Mouse (Mus musculus) thymus, adult 2 months (tissue): ENCODE measurements around the gene Lect2. TPM values are rescaled to one million over a fixed set of nuclear protein-coding genes. Genes with fewer than 3 reads are reported as not detected.
A peak's percentile ranks its signal among the peaks of the same experiment; 100 is the strongest.

Experiments
- DNase-seq: peaks from one replicate; pipeline ENCODE4 v3.0.0; 2021
- H3K27ac ChIP-seq: fragments of 200-500 bp; 2 replicates; pipeline ENCODE4 v1.5.1; 2012; ENCODE audit warnings: low read length, control low read depth; ENCODE audit not compliant: control insufficient read depth, insufficient read depth
- H3K27me3 ChIP-seq: fragments of 200-500 bp; 2 replicates; pipeline ENCODE4 v1.6.1; 2012; ENCODE audit warnings: mild to moderate bottlenecking, low read length, moderate library complexity, mixed read lengths; ENCODE audit not compliant: control insufficient read depth, insufficient read depth
- H3K36me3 ChIP-seq: fragments of 200-500 bp; 2 replicates; pipeline ENCODE4 v1.6.1; 2012; ENCODE audit warnings: mild to moderate bottlenecking, low read length, moderate library complexity; ENCODE audit not compliant: control insufficient read depth, insufficient read depth
- H3K4me1 ChIP-seq: fragments of 200-500 bp; replicated peaks from 2 replicates; pipeline ENCODE4 v1.6.1; 2012; ENCODE audit warnings: low read length; ENCODE audit not compliant: control insufficient read depth, insufficient read depth
- H3K4me3 ChIP-seq: fragments of 200-500 bp; 2 replicates; pipeline ENCODE4 v1.5.1; 2012; ENCODE audit warnings: mild to moderate bottlenecking, low read length, control low read depth, moderate library complexity; ENCODE audit not compliant: control insufficient read depth, insufficient read depth
- CTCF ChIP-seq: fragments of 200-500 bp; IDR thresholded peaks from 2 replicates; pipeline ENCODE4 v1.5.1; 2012; ENCODE audit warnings: mild to moderate bottlenecking, control low read depth, low read length, moderate library complexity, borderline replicate concordance; ENCODE audit not compliant: control insufficient read depth, poor library complexity, insufficient read depth; ENCODE audit errors: extremely low read depth
- POLR2A ChIP-seq: fragments of 200-500 bp; IDR thresholded peaks from 2 replicates; pipeline ENCODE4 v1.6.1; 2012; ENCODE audit warnings: mild to moderate bottlenecking, low read length, control low read depth, moderate library complexity; ENCODE audit not compliant: control insufficient read depth, poor library complexity, insufficient read depth; ENCODE audit errors: extremely low read depth
- WGBS: fragments of 180-500 bp; shearing (Covaris S2); methylation state at CpG from one replicate; pipeline ENCODE4 v1.1.7; 2018; 5-methylcytosine and 5-hydroxymethylcytosine counted together
- polyA plus RNA-seq: library from polyadenylated mRNA; depleted of rRNA; stranded (reverse); fragments of >200 nt; gene quantifications from 2 replicates; pipeline ENCODE4 v1.2.3, GENCODE M21; 2012

Gene Lect2
- polyA plus RNA-seq, 1 experiment, result not detected

GRCm38 (mm10) chr13:56522081-56522820 lies 26.1 kb downstream of the Lect2 start, which contains the start of gene Fbxl21:
Fbxl21 (plus strand) TSS chr13:56522472.
- no peaks in the 10 kb centered on the region for H3K27me3 ChIP-seq
- TF ChIP-seq CTCF, result no peak
- TF ChIP-seq POLR2A, result peak; percentile 25; the same call in 1 of the 2 replicates
- peak; percentile 90 for DNase-seq
- WGBS, result 2% methylated on average over 56 of the region's 56 CpGs
- H3K36me3 ChIP-seq, result no peaks in the 10 kb centered on the region
- peak within 1 kb of the TSS; percentile 59 for H3K4me3 ChIP-seq
- H3K4me1 ChIP-seq, result peaks cover 13% of the 10 kb centered on the region
- H3K27ac ChIP-seq, result no peak within 1 kb of the TSS

GRCm38 (mm10) chr13:56516816-56517215 lies 31.5 kb downstream of the Lect2 start:
- 67% methylated on average over 7 of the region's 7 CpGs for WGBS
- H3K27ac ChIP-seq, result no peak overlapping the region
- no peak overlapping the region for H3K4me3 ChIP-seq
- TF ChIP-seq CTCF (no peak), POLR2A (no peak)
- peaks cover 7% of the 10 kb centered on the region; the same call in 1 of the 2 replicates for H3K4me1 ChIP-seq
- no peaks in the 10 kb centered on the region for H3K36me3 ChIP-seq
- DNase-seq, result no peak
- H3K27me3 ChIP-seq, result no peaks in the 10 kb centered on the region

GRCm38 (mm10) chr13:56516311-56516710 lies 32.0 kb downstream of the Lect2 start:
- no peak overlapping the region for H3K4me3 ChIP-seq
- H3K36me3 ChIP-seq, result no peaks in the 10 kb centered on the region
- H3K4me1 ChIP-seq, result peaks cover 7% of the 10 kb centered on the region; the same call in 1 of the 2 replicates
- no peak for DNase-seq
- H3K27ac ChIP-seq, result no peak overlapping the region
- H3K27me3 ChIP-seq, result no peaks in the 10 kb centered on the region
- TF ChIP-seq CTCF (no peak), POLR2A (no peak)
- 93% methylated on average over 4 of the region's 4 CpGs for WGBS

DNA sequence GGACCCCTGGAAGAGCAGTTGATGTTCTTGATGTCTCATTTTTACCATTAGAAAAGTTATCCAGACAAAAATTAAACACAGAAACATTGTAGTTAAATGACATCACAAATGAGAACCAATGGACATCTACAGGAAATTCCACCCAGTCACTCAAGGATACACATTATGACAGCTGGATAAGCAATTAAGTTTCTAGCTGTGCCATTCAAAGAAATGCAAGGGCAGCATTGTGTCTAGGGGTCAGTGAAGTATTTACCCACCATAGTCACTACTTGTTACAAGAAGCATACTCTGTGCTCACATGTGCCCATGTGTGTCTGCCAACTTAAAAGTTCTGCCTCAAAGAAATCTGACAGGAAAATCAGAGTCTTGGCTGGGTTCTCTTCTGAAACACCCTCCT lies 34.7 kb downstream of the Lect2 start:
- Histone ChIP-seq H3K27ac (no peak overlapping the region), H3K4me3 (no peak overlapping the region), H3K4me1 (peaks cover 6% of the 10 kb centered on the region; the same call in 1 of the 2 replicates), H3K36me3 (no peaks in the 10 kb centered on the region), H3K27me3 (no peaks in the 10 kb centered on the region)
- TF ChIP-seq CTCF (no peak), POLR2A (no peak)
- no peak for DNase-seq

DNA sequence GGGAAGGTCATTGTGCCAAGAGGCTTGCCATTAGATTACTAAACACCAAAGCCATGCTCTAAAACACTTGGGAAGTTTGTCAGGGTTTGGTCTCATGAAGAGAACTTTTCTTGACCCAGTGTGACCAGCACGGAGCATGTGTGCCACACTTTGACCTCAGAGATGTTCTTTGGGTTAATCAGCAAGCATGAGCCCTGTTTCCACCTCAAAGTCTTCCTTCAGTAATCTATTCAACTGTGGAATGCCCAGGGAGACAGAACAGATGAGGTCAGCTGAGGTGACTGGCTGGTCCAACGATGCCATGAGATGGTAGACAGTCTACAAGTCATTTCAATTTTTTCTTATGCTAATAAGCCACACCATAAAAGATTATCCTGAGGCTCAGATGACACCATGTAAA lies 38.5 kb downstream of the Lect2 start:
- Histone ChIP-seq H3K27ac (no peak overlapping the region), H3K4me3 (no peak overlapping the region), H3K36me3 (no peaks in the 10 kb centered on the region), H3K27me3 (no peaks in the 10 kb centered on the region), H3K4me1 (peaks cover 4% of the 10 kb centered on the region; the same call in 1 of the 2 replicates)
- DNase-seq, result no peak
- WGBS, result 93% methylated on average over 2 of the region's 2 CpGs
- TF ChIP-seq CTCF (no peak), POLR2A (no peak)

DNA sequence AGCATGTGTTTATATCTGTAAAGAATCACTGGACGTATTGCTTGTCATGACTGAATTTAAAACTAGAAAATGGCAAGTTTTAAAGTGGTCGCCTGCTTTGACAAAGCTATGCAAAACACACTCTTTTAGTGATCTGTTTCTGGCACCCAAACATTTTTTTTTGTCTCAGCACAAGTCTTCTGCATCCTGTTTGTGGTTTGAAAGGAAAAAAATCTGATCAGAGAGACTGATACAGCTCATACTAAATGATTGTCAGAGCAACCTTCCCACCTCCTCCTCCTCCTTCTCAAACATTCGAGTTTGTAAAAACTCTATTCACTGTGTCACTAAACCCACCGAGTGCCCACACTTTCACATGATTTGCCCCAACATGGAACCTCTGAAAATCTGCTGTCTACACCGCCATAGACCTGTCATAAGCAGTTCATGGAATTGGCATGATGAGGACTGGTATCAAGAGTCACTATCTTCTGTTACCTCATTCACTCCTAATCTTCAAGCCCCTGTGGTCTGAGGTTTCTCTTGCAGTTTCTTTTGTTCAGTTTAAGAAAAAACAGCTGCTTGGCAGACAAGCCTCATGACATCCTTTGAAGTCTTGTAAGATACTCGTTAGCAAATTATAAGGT lies 41.3 kb downstream of the Lect2 start:
- 4% methylated on average over 6 of the region's 6 CpGs for WGBS
- DNase-seq, result peak; percentile 56
- no peaks in the 10 kb centered on the region for H3K36me3 ChIP-seq
- no peak overlapping the region for H3K4me3 ChIP-seq
- no peak for TF ChIP-seq POLR2A
- no peak for TF ChIP-seq CTCF
- H3K27me3 ChIP-seq, result no peaks in the 10 kb centered on the region
- H3K27ac ChIP-seq, result no peak overlapping the region; the same call in 1 of the 2 replicates
- H3K4me1 ChIP-seq, result peaks cover 7% of the 10 kb centered on the region; the same call in 1 of the 2 replicates
